Mouse (Mus musculus): ENCODE results near the gene Rdh8.

DNA sequence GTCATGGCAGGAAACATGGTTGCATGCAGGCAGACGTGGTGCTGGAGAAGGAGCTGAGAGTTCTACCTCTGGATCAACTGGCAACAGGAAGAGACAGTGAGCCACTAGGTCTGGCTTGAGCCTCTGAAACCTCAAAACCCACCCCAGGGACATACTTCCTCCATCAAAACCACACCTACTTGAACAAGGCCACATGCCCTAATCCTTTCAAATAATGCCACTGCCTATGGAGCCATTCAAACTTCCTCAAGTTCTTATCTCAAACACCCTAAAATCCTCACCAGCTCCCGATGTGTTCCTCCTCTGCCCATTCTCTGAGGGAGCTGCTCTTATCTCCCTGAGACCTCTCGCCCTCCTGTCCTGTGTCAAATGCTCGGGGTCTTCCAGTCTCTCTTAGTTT is 23.9 kb downstream of the Rdh8 start:
- no peak for TF ChIP-seq CTCF (IDR thresholded peaks at IDR 0.05)
- no peak for TF ChIP-seq EP300 (IDR thresholded peaks at IDR 0.05)
